Mouse (Mus musculus) limb, embryonic 13.5 days (tissue): Measurements from ENCODE around the gene Ltc4s. TPM values are rescaled to one million over a fixed set of nuclear protein-coding genes. Genes with fewer than 3 reads are reported as not detected.

Source experiments
- ATAC-seq: fragments of 200-750 bp; cut with Nextera tagmentation; 2 replicates; pipeline ENCODE4 v1.8.0; 2017; ENCODE audit warnings: low read depth, moderate number of reproducible peaks, moderate TSS enrichment; ENCODE audit not compliant: low FRiP score
- H3K27ac ChIP-seq: fragments of 300-500 bp; sonication (generic); 2 replicates; pipeline ENCODE4 v1.5.1; 2015; ENCODE audit warnings: inconsistent platforms, mild to moderate bottlenecking, moderate library complexity
- H3K27me3 ChIP-seq: fragments of 300-500 bp; sonication (generic); 2 replicates; pipeline ENCODE4 v1.6.1; 2015; ENCODE audit warnings: mild to moderate bottlenecking, inconsistent platforms
- H3K36me3 ChIP-seq: fragments of 300-500 bp; sonication (generic); 2 replicates; pipeline ENCODE4 v1.6.1; 2015; ENCODE audit warnings: inconsistent platforms, mild to moderate bottlenecking, moderate library complexity
- H3K4me1 ChIP-seq: fragments of 300-500 bp; sonication (generic); 2 replicates; pipeline ENCODE4 v1.6.1; 2015; ENCODE audit warnings: inconsistent platforms
- H3K4me2 ChIP-seq: fragments of 300-500 bp; sonication (generic); replicated peaks from 2 replicates; pipeline ENCODE4 v1.6.1; 2015; ENCODE audit warnings: inconsistent platforms, mild to moderate bottlenecking, moderate library complexity
- H3K4me3 ChIP-seq: fragments of 300-500 bp; sonication (generic); 2 replicates; pipeline ENCODE4 v1.5.1; 2015; ENCODE audit warnings: moderate library complexity, mild to moderate bottlenecking, inconsistent platforms
- H3K9ac ChIP-seq: fragments of 300-500 bp; sonication (generic); 2 replicates; pipeline ENCODE4 v1.6.1; 2015; ENCODE audit warnings: mild to moderate bottlenecking, inconsistent platforms
- H3K9me3 ChIP-seq: fragments of 300-500 bp; sonication (generic); 2 replicates; pipeline ENCODE4 v1.6.1; 2016; ENCODE audit warnings: inconsistent platforms
- WGBS: fragments of 180-500 bp; shearing (Covaris S2); methylation state at CpG from one replicate; pipeline ENCODE4 v1.1.7; 2015; 5-methylcytosine and 5-hydroxymethylcytosine counted together
- polyA plus RNA-seq: library from polyadenylated mRNA; unstranded; fragments of >200 nt; fragmentation: Nextera tagmentation; extraction: Ambion mirVana; gene quantifications from 2 replicates; pipeline ENCODE4 v1.2.1, GENCODE M21; 2015

Gene Ltc4s
- polyA plus RNA-seq, 1 experiment from 2014 or later: 1.3 TPM

DNA sequence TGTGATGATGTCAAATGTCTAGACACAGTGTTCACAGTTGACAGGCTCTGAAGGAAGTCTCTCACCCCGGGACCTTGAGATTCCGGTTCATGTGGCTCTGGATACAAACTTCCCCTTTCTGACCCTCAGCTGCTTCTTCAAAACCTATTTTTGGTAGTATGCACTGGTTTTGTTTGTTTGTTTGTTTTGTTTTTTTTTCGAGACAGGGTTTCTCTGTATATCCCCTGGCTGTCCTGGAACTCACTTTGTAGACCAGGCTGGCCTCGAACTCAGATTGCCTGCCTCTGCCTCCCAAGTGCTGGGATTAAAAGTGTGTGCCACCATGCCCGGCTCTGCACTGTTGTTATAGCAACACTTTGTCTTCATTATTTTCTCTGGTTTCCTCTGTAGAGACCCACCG, 5.5 kb upstream of the Ltc4s start:
- H3K9me3 ChIP-seq: no peaks in the 10 kb centered on the region
- 84% methylated on average over 6 of the region's 6 CpGs for WGBS

GRCm38 (mm10) chr11:50240235-50240911, 2.0 kb upstream of the Ltc4s start:
- Histone ChIP-seq H3K4me1 (peaks cover 14% of the 10 kb centered on the region), H3K4me3 (no peak overlapping the region), H3K4me2 (no peak overlapping the region), H3K9me3 (no peaks in the 10 kb centered on the region), H3K9ac (no peak overlapping the region), H3K27ac (no peak overlapping the region), H3K36me3 (no peaks in the 10 kb centered on the region), H3K27me3 (peaks cover 37% of the 10 kb centered on the region)
- ATAC-seq: no peak
- WGBS: 92% methylated on average over 7 of the region's 7 CpGs

More for the DNA sequence above, 5.5 kb upstream of the Ltc4s start:
- no peak overlapping the region for H3K27ac ChIP-seq
- H3K27me3 ChIP-seq: peaks cover 8% of the 10 kb centered on the region
- no peaks in the 10 kb centered on the region for H3K4me1 ChIP-seq
- no peak overlapping the region for H3K4me2 ChIP-seq
- no peak overlapping the region for H3K4me3 ChIP-seq
- no peaks in the 10 kb centered on the region for H3K36me3 ChIP-seq
- H3K9ac ChIP-seq: no peak overlapping the region
- ATAC-seq: no peak

GRCm38 (mm10) chr11:50238821-50239791, 690 bp upstream of the Ltc4s start:
- H3K4me2 ChIP-seq: no peak overlapping the region
- H3K4me3 ChIP-seq: no peak overlapping the region
- no peak for ATAC-seq
- peaks cover 37% of the 10 kb centered on the region for H3K27me3 ChIP-seq
- H3K9me3 ChIP-seq: no peaks in the 10 kb centered on the region
- H3K36me3 ChIP-seq: peaks cover 9% of the 10 kb centered on the region
- no peak overlapping the region for H3K27ac ChIP-seq
- H3K9ac ChIP-seq: no peak overlapping the region
- WGBS: 88% methylated on average over 9 of the region's 9 CpGs
- peaks cover 14% of the 10 kb centered on the region for H3K4me1 ChIP-seq

DNA sequence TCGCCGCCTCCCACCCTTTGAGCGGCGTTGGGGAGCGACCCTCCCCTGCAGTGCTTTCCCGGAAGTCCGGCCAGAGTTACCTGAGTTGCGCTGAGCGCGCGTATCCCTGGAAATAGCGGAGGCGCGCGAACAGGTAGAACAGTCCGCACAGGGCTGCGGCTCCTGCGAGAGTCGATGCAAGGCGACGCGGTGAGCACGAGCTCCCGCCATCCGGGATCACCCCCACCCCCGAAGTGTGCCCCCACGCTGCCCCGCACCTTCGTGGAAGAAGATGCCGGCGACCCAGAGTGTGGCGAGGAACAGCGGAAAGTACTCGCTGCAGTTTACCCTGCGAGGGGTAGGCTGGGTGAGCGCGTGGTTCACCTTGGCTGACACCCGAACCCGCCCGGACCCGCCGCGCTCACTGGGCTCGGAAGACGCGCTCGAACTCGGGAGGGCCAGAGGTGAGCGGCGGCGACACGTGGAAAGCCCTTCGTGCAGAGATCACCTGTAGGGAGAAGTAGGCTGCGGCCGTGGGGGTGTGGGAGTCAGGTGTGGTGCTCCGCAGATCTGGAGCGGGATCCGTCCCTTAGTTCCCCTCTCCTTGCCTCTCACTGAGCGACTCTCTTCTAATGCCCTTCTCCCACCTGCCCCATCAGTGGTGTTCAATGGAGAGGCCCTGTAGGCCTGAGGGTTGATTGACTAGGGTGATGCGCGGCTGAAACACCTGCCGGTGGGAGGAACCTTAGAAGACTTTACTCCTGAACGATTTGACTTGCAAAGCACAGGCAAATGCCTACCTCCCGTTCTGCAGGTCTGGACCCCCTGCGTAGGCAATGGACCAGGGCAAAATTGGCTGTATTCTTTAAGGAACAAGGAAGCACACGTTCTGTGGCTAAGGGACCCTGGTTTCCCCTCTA, 1.2 kb downstream of the Ltc4s start:
- peaks cover 14% of the 10 kb centered on the region for H3K4me1 ChIP-seq
- peaks cover 37% of the 10 kb centered on the region for H3K27me3 ChIP-seq
- no peak overlapping the region for H3K27ac ChIP-seq
- peaks cover 29% of the 10 kb centered on the region for H3K36me3 ChIP-seq
- H3K9ac ChIP-seq: peak overlapping the region; percentile 60
- H3K9me3 ChIP-seq: no peaks in the 10 kb centered on the region
- H3K4me2 ChIP-seq: peak overlapping the region; percentile 92
- peak; percentile 67; the same call in 1 of the 2 replicates for ATAC-seq
- peak overlapping the region; percentile 60 for H3K4me3 ChIP-seq
- 2% methylated on average over 66 of the region's 66 CpGs for WGBS

GRCm38 (mm10) chr11:50236540-50236936, 1.9 kb downstream of the Ltc4s start:
- Histone ChIP-seq H3K4me3 (peak overlapping the region; percentile 60), H3K9ac (peak overlapping the region; percentile 73), H3K36me3 (peaks cover 35% of the 10 kb centered on the region), H3K9me3 (no peaks in the 10 kb centered on the region), H3K27me3 (peaks cover 37% of the 10 kb centered on the region), H3K27ac (no peak overlapping the region), H3K4me2 (peak overlapping the region; percentile 92), H3K4me1 (peaks cover 14% of the 10 kb centered on the region)
- ATAC-seq: peak; percentile 89
- 2% methylated on average over 27 of the region's 27 CpGs for WGBS

- no peak overlapping the region for H3K9ac ChIP-seq
- H3K4me3 ChIP-seq: no peak overlapping the region
- H3K4me1 ChIP-seq: peaks cover 24% of the 10 kb centered on the region
- H3K4me2 ChIP-seq: no peak overlapping the region
- WGBS: 93% methylated on average over 25 of the region's 25 CpGs
- H3K27ac ChIP-seq: no peak overlapping the region
- no peak for ATAC-seq
- H3K27me3 ChIP-seq: peaks cover 46% of the 10 kb centered on the region
- peaks cover 38% of the 10 kb centered on the region for H3K36me3 ChIP-seq
- no peaks in the 10 kb centered on the region for H3K9me3 ChIP-seq
These were observed 3.8 kb downstream of the Ltc4s start for GRCm38 (mm10) chr11:50234606-50235005.

DNA sequence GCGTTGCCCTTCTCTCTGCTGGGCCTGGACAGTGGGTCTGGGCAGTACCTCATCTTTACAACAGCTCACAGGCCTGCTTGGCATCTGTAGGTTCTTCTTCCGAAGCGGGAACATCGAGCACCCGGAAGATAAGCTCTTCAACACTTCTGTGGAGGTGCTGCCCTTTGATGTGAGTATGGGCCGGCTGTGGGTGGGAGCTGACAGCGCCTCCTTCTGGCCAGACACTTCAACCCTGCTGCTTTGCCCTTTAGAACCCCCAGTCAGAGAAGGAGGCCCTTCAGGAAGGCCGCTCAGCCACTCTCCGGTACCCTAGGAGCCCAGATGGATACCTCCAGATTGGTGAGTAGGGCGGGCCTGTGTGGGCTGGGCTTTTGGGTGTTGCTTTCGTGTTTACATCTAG, 4.4 kb downstream of the Ltc4s start:
- Histone ChIP-seq H3K9ac (no peak overlapping the region), H3K36me3 (peaks cover 38% of the 10 kb centered on the region), H3K27me3 (peaks cover 39% of the 10 kb centered on the region), H3K9me3 (no peaks in the 10 kb centered on the region), H3K4me2 (no peak overlapping the region), H3K4me3 (no peak overlapping the region), H3K4me1 (peaks cover 30% of the 10 kb centered on the region), H3K27ac (no peak overlapping the region)
- WGBS: 82% methylated on average over 11 of the region's 11 CpGs
- ATAC-seq: no peak

DNA sequence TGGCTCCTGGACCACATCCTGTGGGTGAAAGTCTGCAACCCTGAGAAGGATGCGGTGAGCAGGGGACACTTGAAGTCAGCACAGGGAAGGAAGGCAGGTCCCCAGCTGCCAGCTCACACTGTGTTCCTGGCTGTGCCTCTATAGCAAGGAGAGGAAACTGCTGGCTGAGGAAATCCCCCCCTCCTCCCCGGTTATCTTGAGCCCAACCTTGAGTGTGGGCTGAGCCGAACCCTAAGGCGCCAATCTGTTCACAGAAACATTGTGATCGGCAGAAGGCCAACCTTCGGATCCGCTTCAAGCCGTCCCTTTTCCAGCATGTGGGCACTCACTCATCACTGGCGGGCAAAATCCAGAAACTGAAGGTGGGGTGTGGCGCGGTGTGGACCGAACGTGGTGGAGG, 5.4 kb downstream of the Ltc4s start:
- no peak overlapping the region for H3K4me3 ChIP-seq
- H3K4me1 ChIP-seq: peaks cover 40% of the 10 kb centered on the region
- WGBS: 93% methylated on average over 13 of the region's 13 CpGs
- no peak overlapping the region for H3K27ac ChIP-seq
- no peak overlapping the region for H3K4me2 ChIP-seq
- no peak overlapping the region for H3K9ac ChIP-seq
- H3K36me3 ChIP-seq: peaks cover 38% of the 10 kb centered on the region
- peaks cover 30% of the 10 kb centered on the region for H3K27me3 ChIP-seq
- ATAC-seq: no peak
- no peaks in the 10 kb centered on the region for H3K9me3 ChIP-seq

GRCm38 (mm10) chr11:50231411-50231810, 7.0 kb downstream of the Ltc4s start:
- Histone ChIP-seq H3K9me3 (no peaks in the 10 kb centered on the region), H3K9ac (no peak overlapping the region), H3K36me3 (peaks cover 38% of the 10 kb centered on the region), H3K4me1 (peaks cover 49% of the 10 kb centered on the region), H3K27ac (no peak overlapping the region), H3K4me2 (peak overlapping the region; percentile 60), H3K4me3 (peak overlapping the region; percentile 27; the same call in 1 of the 2 replicates), H3K27me3 (peaks cover 16% of the 10 kb centered on the region)
- no peak for ATAC-seq
- WGBS: 24% methylated on average over 8 of the region's 8 CpGs

GRCm38 (mm10) chr11:50230481-50231304, 7.7 kb downstream of the Ltc4s start:
- Histone ChIP-seq H3K36me3 (peaks cover 38% of the 10 kb centered on the region), H3K4me3 (peak overlapping the region; percentile 27), H3K27me3 (peaks cover 11% of the 10 kb centered on the region), H3K4me2 (peak overlapping the region; percentile 60), H3K27ac (no peak overlapping the region), H3K9ac (no peak overlapping the region), H3K9me3 (no peaks in the 10 kb centered on the region), H3K4me1 (peaks cover 48% of the 10 kb centered on the region)
- no peak for ATAC-seq
- WGBS: 29% methylated on average over 45 of the region's 45 CpGs
